Mouse (Mus musculus): ENCODE data around the gene Ptgir. TPM values are rescaled to one million over a fixed set of nuclear protein-coding genes. Genes with fewer than 3 reads are reported as not detected.

Gene Ptgir
- polyA plus RNA-seq, 1 experiment from 2014 or later = 0.10 TPM

GRCm38 (mm10) chr7:16911904-16912303 is 5.6 kb downstream of the Ptgir start:
- peaks cover 11% of the 10 kb centered on the region for H3K4me1 ChIP-seq
- H3K4me3 ChIP-seq = no peak overlapping the region
- DNase-seq (ENCODE audit: extremely low spot score, low spot score) = no peak
- 96% methylated on average over 3 of the region's 3 CpGs for WGBS
- no peaks in the 10 kb centered on the region for H3K9me3 ChIP-seq
- H3K27ac ChIP-seq = no peak overlapping the region
- peaks cover 25% of the 10 kb centered on the region; the same call in 1 of the 2 replicates for H3K27me3 ChIP-seq (ENCODE audit: poor library complexity, severe bottlenecking)
- H3K36me3 ChIP-seq (replicated peaks) = peaks cover 37% of the 10 kb centered on the region

- H3K4me1 ChIP-seq = peaks cover 10% of the 10 kb centered on the region
- no peaks in the 10 kb centered on the region for H3K9me3 ChIP-seq
- H3K27me3 ChIP-seq (ENCODE audit: poor library complexity, severe bottlenecking) = peaks cover 22% of the 10 kb centered on the region; the same call in 1 of the 2 replicates
- H3K4me3 ChIP-seq = no peak overlapping the region
- peaks cover 41% of the 10 kb centered on the region for H3K36me3 ChIP-seq (replicated peaks)
- no peak overlapping the region for H3K27ac ChIP-seq
- 89% methylated on average over 6 of the region's 6 CpGs for WGBS
- DNase-seq (ENCODE audit: extremely low spot score, low spot score) = no peak
These were observed 6.1 kb downstream of the Ptgir start for GRCm38 (mm10) chr7:16912360-16912759.

- whole genome bisulfite sequencing = 43% methylated on average over 10 of the region's 10 CpGs
- H3K36me3 ChIP-seq (replicated peaks) = peaks cover 57% of the 10 kb centered on the region
- no peak overlapping the region for H3K27ac ChIP-seq
These were observed 7.6 kb downstream of the Ptgir start for GRCm38 (mm10) chr7:16913806-16914452.

GRCm38 (mm10) chr7:16914453-16915343 is 8.4 kb downstream of the Ptgir start:
- Histone ChIP-seq H3K4me3 (no peak overlapping the region), H3K9me3 (no peaks in the 10 kb centered on the region), H3K36me3 (replicated peaks) (peaks cover 64% of the 10 kb centered on the region), H3K27me3 (ENCODE audit: poor library complexity, severe bottlenecking) (0 out of 2 replicates have a peak, but pooled peaks cover 4% of the 10 kb centered on the region), H3K27ac (no peak overlapping the region), H3K4me1 (peaks cover 6% of the 10 kb centered on the region)
- WGBS = 86% methylated on average over 18 of the region's 18 CpGs
- DNase-seq (ENCODE audit: extremely low spot score, low spot score) = no peak

More at GRCm38 (mm10) chr7:16913806-16914452, 7.6 kb downstream of the Ptgir start:
- no peaks in the 10 kb centered on the region; the same call in 1 of the 2 replicates for H3K4me1 ChIP-seq
- H3K9me3 ChIP-seq = no peaks in the 10 kb centered on the region
- H3K4me3 ChIP-seq = no peak overlapping the region
- H3K27me3 ChIP-seq (ENCODE audit: poor library complexity, severe bottlenecking) = 0 out of 2 replicates have a peak, but pooled peaks cover 12% of the 10 kb centered on the region
- peak; percentile 69 for DNase-seq (ENCODE audit: extremely low spot score, low spot score)

- H3K27ac ChIP-seq = no peak overlapping the region
- no peak for DNase-seq (ENCODE audit: extremely low spot score, low spot score)
- peaks cover 72% of the 10 kb centered on the region for H3K36me3 ChIP-seq (replicated peaks)
- peaks cover 15% of the 10 kb centered on the region for H3K4me1 ChIP-seq
- no peaks in the 10 kb centered on the region for H3K9me3 ChIP-seq
- WGBS = 94% methylated on average over 32 of the region's 32 CpGs
- no peak overlapping the region for H3K4me3 ChIP-seq
- H3K27me3 ChIP-seq (ENCODE audit: poor library complexity, severe bottlenecking) = no peaks in the 10 kb centered on the region
These were observed 9.4 kb downstream of the Ptgir start for GRCm38 (mm10) chr7:16915461-16916340.

- Histone ChIP-seq H3K27ac (no peak overlapping the region), H3K4me1 (peaks cover 24% of the 10 kb centered on the region), H3K36me3 (replicated peaks) (peaks cover 81% of the 10 kb centered on the region), H3K27me3 (ENCODE audit: poor library complexity, severe bottlenecking) (no peaks in the 10 kb centered on the region), H3K4me3 (no peak overlapping the region), H3K9me3 (no peaks in the 10 kb centered on the region)
- 89% methylated on average over 30 of the region's 30 CpGs for whole genome bisulfite sequencing
- no peak for DNase-seq (ENCODE audit: extremely low spot score, low spot score)
These were observed 10.3 kb downstream of the Ptgir start for GRCm38 (mm10) chr7:16916342-16917265.

- no peak for DNase-seq (ENCODE audit: extremely low spot score, low spot score)
- Histone ChIP-seq H3K27ac (no peak overlapping the region), H3K9me3 (no peaks in the 10 kb centered on the region), H3K4me1 (peaks cover 32% of the 10 kb centered on the region), H3K4me3 (no peak overlapping the region), H3K36me3 (replicated peaks) (peaks cover 88% of the 10 kb centered on the region), H3K27me3 (ENCODE audit: poor library complexity, severe bottlenecking) (no peaks in the 10 kb centered on the region)
- 93% methylated on average over 11 of the region's 11 CpGs for WGBS
These were observed 11.2 kb downstream of the Ptgir start for GRCm38 (mm10) chr7:16917447-16917846.

GRCm38 (mm10) chr7:16918014-16918413 is 11.7 kb downstream of the Ptgir start:
- Histone ChIP-seq H3K27me3 (ENCODE audit: poor library complexity, severe bottlenecking) (no peaks in the 10 kb centered on the region), H3K36me3 (replicated peaks) (peaks cover 87% of the 10 kb centered on the region), H3K27ac (no peak overlapping the region), H3K4me3 (no peak overlapping the region), H3K4me1 (peaks cover 38% of the 10 kb centered on the region), H3K9me3 (no peaks in the 10 kb centered on the region)
- DNase-seq (ENCODE audit: extremely low spot score, low spot score) = no peak
- WGBS = 92% methylated on average over 9 of the region's 9 CpGs

- no peak for DNase-seq (ENCODE audit: extremely low spot score, low spot score)
- no peak overlapping the region for H3K4me3 ChIP-seq
- WGBS = 84% methylated on average over 3 of the region's 3 CpGs
- H3K4me1 ChIP-seq = peaks cover 41% of the 10 kb centered on the region
- H3K27ac ChIP-seq = no peak overlapping the region
- peaks cover 83% of the 10 kb centered on the region for H3K36me3 ChIP-seq (replicated peaks)
- no peaks in the 10 kb centered on the region for H3K27me3 ChIP-seq (ENCODE audit: poor library complexity, severe bottlenecking)
- H3K9me3 ChIP-seq = no peaks in the 10 kb centered on the region
These were observed 12.4 kb downstream of the Ptgir start for GRCm38 (mm10) chr7:16918670-16919069.

- Histone ChIP-seq H3K4me3 (no peak overlapping the region), H3K9me3 (no peaks in the 10 kb centered on the region), H3K36me3 (replicated peaks) (peaks cover 74% of the 10 kb centered on the region), H3K27me3 (ENCODE audit: poor library complexity, severe bottlenecking) (no peaks in the 10 kb centered on the region), H3K27ac (0 out of 2 replicates have a peak overlapping the region, but pooled peaks have one; percentile 20), H3K4me1 (peaks cover 42% of the 10 kb centered on the region)
- DNase-seq (ENCODE audit: extremely low spot score, low spot score) = no peak
- 89% methylated on average over 13 of the region's 13 CpGs for WGBS
These were observed 13.3 kb downstream of the Ptgir start for GRCm38 (mm10) chr7:16919395-16920149.

- DNase-seq (ENCODE audit: extremely low spot score, low spot score) = no peak
- H3K27ac ChIP-seq = no peak overlapping the region
- H3K27me3 ChIP-seq (ENCODE audit: poor library complexity, severe bottlenecking) = no peaks in the 10 kb centered on the region
- H3K36me3 ChIP-seq (replicated peaks) = peaks cover 68% of the 10 kb centered on the region
- WGBS = 90% methylated on average over 7 of the region's 7 CpGs
- no peaks in the 10 kb centered on the region for H3K9me3 ChIP-seq
- H3K4me1 ChIP-seq = peaks cover 45% of the 10 kb centered on the region
- H3K4me3 ChIP-seq = no peak overlapping the region
These were observed 13.9 kb downstream of the Ptgir start for GRCm38 (mm10) chr7:16920150-16920579.

Measured in forebrain, embryonic 10.5 days (tissue).